Mouse (Mus musculus) liver, adult (tissue): ENCODE measurements at regions not wholly inside any gene's neighbourhood (a gene's known extent, or its start where the extent isn't known, plus 50 kb on each side); places are given as distances from the start of the nearest gene placed in this dataset.

Experiments used
- GATA4 ChIP-seq: IDR thresholded peaks from 2 replicates; pipeline ENCODE4 v1.6.1; 2014; ENCODE audit warnings: mild to moderate bottlenecking, low read length; ENCODE audit not compliant: insufficient replicate concordance

DNA sequence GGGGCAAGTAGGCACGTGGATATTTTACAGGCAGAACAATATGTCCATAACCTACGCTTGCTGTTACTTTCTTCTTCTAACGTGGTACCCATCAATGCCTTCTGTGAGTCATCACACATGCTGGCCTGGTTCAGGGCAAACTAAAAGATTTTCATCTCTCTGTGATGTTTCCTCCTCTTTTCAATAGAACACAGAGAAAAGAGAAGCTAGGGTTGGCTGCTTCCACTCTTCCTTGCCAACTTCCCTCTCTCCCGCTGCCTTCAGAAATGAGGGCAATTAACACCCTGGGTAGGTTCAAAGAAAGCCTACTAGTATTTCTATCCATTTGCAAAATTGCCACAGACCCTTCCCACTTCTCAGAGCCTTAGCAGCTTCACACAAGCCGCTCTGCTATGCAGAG, 575.5 kb upstream of the Tle4 start:
- no peak for TF ChIP-seq GATA4

DNA sequence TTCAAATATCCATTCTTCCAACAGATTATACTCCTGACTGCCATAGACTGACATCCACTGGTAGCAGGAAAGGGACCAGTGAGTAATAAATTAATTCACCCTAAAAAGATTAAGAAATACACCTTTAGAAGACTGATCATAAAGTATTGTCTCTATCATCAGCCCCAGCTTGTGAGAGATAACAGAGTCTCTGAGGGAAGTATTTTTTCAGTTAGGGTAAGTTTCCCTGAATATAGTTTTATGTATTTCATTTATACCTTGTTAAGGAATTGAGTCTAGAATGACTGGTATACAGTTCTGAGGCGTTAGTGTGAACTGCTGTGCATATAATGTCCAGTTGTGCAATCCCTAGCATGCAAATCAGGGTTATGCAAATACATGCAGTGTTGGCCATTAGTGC, 569.3 kb upstream of the Tle4 start:
- TF ChIP-seq GATA4, result no peak

DNA sequence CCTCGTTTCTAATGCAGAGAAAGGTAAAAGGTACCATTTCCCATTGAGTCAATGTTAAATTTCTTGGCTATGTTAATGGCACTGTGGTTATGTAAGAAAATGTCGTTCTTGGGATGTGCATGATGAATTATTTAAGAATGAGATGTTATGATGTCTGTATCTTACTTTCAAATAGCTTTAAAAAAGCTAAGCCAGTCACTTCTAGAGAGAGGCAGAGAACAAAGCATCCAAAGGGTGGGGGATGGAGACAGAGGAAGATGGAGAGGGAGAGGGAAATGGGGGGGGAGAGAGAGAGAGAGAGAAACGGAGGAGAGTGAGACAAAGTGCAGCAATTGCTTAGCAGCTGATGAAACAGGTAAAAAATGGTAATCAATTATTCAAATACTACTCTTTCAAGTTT, 562.8 kb upstream of the Tle4 start:
- TF ChIP-seq GATA4, result no peak

DNA sequence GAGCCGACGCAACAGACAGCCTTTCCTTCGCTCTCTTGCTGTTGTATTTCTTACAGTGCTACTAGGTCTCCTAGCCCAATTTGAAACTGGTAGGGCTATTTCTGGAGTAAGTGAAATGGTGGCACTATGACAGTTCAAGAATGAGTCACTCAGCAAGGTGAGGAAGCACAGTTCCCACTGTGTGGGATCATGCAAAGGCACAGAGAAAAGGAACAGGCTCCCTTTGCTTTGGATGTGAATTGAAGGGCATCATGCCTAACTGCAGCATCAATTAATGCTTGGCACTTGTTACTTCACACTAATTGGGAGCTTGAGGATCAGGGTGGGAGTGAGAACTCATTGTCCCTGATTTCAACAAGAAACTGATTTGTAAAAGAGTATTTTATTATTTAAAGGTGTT, 560.8 kb upstream of the Tle4 start:
- TF ChIP-seq GATA4, result no peak

DNA sequence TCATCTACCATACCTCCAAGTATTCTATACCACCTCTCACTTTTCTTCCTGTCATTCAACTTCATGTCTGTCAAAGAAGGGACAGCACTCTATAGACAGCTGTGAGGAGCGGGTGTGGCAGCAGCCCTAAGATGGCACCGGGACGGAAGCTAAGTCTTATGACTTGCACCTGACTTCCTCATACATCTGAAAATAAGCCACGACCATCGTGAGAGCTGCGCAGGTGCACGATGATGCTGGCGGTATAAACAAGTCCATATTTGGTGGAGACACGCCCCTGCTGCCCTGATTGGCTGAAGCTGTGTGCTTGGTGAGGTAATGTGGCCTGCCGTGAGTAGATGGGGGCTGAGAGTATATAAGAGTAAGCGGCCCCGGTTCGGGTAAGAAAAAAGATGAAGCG, 560.3 kb upstream of the Tle4 start:
- TF ChIP-seq GATA4, result no peak

DNA sequence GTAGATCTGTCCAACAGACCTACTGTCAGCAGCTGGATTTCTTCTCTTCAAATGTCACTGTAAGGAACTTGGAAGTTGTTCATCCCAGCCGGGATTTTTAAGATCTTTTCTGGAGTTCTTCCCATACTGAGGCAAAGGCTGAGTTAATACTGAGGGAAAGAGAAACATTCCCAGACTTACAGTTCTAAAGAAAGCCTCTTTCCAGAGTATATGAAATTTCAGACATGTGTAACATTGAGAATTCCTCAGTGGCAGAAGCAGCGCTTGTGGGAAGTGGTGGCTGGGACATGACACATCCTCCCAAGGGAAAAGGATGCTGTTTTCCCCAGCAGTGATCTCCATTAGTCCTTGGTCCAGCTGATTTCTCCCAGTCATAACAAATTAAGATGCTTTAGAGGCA, 556.8 kb upstream of the Tle4 start:
- no peak for TF ChIP-seq GATA4

DNA sequence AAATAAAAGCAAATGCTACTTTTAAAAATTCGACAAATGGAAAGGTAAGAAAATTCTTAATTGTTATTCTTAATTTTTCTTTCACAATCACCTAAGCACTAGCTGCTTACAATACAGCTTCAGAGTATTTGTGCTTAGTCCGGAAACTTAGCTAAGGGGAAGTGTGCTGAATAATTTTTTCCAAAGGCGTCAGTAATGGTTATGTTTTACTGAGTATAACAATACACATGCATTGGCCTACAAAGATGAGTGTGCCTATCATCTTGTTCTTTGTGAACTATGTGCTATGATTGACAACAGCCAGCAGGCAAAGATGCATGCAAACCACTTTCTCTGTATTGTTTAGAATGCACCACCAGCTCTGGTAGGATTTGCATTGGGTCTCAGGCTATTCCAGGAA, 548.5 kb upstream of the Tle4 start:
- no peak for TF ChIP-seq GATA4

DNA sequence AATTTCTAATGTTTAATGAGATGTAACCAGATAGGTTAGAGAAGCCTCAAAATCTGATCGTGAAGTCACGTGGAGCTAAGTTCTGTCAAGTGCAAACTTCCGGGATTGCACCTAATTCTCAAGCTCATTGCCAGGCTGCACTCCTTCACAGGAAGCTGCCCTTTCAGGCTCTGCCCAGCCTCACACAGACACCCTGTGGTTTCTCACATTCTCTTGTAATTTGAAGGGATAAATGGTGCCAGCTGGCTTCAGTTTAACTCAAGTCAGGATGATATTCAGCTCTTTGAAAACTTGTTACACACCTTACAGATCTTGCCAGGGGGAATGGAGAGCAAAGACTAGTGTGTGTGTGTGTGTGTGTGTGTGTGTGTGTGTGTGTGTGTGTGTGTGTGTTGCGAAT, 529.3 kb upstream of the Tle4 start:
- TF ChIP-seq GATA4, result no peak

DNA sequence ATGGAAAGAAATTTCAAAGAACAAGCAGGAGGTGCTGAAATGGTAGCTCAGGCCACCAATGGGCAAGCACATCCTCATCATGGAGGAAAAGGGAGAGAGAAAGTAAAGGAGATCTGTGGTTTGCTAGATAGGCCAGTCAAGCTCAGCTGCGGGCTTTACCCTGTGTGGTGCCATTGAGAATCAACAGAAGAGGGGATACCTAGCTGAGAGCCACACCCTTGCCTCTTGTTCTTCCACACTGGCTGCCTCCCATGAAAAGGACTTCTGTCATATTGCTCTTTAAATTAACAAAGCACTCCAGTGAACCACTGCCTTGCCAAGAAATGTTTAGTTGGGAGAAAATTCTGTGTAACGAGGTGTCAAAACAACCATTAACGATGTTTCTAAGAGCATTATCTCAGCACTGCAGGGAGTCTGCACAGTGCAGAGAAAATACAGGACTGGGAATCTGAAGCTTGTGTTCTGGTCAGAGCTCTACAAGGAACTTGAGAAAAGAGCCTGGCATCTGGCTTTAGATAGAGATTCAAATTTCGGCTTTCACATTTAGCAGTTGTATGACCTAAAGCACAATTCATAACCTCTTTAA, 510.7 kb upstream of the Tle4 start:
- TF ChIP-seq GATA4, result no peak

DNA sequence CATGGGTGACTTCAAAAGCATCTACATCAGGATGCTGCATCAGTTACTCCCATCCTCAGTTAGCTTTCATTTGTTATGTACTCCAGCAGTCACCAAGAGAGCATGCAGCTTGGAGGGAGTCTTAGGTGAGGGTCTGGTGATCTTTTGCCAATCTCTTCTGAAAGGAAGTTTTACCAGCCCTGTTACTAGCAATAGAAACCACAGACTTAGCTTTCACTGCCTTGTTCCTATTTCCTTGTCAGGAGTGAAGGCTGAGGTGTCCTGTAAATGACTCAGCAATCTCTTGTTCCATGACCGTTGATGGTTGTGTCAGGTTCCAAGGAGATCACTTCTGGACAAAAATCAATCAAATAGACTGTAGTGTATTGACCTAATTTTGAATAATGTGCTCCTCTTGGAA, 497.2 kb upstream of the Tle4 start:
- TF ChIP-seq GATA4, result no peak

DNA sequence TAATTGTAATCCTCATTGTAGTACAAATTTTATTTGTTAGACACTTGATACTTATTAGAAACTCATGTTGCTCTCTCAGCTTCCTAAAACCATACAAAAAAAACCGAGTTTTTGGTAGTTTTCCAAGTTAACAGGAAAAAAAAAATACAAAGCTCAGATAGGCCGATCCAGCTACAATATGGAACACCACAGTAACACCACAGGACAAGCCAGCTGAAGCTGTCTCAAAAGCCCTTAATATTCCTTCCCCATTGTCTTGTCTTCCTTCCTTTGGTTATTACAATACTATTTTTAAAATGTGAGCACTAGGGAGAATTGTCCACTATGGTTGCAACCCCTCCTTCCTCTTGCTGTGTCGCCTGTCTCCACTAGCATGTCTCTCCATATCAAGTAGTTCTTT, 495.7 kb upstream of the Tle4 start:
- TF ChIP-seq GATA4, result no peak

DNA sequence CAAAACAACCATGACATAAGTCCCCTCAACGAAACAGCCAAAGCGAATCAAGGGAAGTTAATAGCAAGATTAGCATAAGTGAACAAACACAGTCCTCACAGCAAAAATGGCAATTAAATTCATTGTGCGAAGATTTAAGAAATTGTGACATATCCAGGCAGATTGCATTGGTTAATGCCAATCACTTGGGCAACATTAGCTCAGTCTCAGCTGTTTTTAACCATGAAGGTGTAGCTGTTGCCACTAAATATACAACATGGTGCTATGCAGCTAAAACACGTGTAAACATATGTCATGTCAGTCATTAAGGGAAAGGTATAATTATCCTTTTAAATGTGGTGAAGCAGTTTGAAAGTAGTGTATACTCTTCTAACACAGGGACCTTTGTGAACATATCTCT, 482.8 kb upstream of the Tle4 start:
- TF ChIP-seq GATA4, result no peak

DNA sequence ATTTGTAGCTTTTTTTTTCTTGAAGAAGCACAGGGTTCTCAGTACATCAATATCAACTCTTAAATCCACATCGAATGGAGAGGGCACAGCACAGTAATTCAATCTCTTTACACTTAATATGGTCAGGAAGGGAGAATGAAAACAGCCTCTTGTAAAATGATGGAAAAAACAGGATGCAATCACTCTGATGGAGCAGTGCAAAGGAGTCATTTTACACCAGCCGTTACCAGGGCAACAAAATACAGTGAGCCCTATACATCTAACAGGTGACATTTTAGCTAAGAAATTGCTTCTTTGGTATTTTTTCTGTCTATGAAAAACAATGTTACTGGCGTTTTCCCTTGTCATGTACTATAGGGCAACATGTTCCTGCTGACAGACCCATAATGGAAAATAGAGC, 459.9 kb upstream of the Tle4 start:
- TF ChIP-seq GATA4, result no peak

DNA sequence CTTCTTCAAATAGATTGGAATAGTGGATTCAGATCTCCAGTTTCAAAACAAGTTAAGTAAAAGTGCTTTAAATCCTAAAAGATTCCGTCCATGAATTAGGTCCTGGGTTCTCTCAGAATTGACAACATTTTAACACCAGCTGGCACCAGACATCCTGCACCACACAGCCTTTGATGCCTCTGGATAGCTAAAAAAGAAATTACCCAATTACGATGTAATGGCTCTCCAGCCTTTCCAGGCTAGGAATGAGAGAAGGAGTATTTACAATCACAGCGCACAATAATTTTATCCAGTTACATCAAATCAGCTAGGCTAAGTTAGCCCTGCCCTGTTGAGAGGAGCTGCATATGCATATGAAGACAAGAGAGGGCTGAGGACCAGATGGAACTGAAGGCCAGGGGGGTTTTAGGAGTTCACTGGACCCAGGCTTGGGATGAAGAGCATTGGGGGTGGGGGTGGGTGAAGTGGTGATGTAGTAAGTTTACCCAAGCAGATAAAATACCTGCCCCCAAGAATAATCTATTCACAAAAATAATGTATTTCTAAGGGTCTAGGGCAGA, 455.8 kb upstream of the Tle4 start:
- no peak for TF ChIP-seq GATA4

DNA sequence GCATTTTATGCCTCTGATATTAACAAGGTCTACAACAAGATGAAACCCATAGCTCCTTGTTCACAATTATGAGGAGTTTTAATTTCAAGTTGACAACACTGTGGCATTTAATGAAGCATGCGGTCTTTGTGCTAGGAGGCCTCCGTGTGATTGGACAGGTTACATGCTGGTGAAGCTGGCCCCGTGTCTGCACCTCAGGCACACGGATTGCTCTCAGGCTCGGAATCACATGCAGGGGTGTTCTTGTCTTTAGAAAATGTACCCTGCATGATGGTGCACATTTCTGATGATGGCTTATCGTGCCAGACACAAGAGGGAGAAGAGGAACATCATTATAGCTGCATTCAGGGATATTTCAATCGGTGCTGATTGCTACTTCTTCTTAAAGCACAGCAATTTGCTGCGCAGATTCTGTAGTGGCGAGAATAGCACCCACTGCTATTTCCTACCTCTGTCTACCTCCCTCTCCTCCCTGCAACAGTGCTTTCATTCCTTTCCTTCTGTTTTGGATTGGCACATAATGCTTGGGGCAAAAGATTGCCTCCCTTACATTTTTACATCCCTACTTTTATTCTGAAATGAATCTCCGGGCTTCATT, 454.9 kb upstream of the Tle4 start:
- TF ChIP-seq GATA4, result no peak

DNA sequence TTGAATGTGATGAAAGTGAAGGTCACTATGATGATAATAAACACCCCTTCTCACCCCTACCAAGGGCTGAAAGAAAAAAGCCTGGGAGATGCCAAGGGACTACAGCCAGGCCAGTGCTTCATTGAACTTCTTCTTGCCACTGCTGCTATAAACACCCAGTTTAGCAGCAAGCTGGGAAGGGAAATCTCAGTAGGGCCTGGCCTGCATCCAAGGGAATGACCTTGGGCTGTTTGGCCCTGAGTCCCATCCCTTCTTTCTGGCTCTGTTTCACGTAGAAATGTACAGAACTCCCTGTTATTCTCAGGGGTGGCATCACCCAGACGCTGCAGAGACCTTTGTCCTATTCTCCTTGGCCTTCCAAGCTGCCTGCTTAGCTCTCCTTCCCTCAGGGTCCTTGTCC, 450.0 kb upstream of the Tle4 start:
- TF ChIP-seq GATA4, result no peak

DNA sequence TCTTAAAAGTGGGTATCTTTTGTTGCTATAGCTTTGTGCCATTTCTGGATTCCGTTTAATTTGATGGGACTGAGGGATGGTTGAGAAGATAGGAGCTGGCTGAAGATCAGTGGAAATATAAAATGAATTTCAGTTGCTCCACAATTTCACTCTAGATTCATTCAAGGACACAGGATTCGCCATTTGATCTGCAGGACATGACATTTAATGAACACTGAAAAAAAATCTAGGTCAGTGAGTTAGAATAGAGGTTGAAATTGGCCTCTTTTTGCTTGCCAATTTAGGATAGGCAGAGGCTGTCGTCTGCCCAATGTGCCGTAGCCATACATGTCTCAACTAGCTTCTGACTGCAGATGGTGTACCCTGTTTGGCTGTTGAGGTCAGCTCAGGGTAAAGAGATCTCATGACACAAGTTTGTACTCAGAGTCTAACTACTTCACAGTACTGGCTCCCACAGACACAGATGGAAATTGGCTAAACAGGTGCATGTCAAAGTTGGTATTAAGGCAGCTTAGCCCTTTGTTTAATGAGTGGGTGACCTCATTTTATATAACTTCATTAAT, 449.5 kb upstream of the Tle4 start:
- TF ChIP-seq GATA4, result no peak
